Mouse (Mus musculus): ENCODE results near the gene Rfc2. TPM values are rescaled to one million over a fixed set of nuclear protein-coding genes. Genes with fewer than 3 reads are reported as not detected.
A peak's percentile ranks its signal among the peaks of the same experiment; 100 is the strongest.

Rfc2 gene
- total RNA-seq (2021) = 10 to 100 TPM; 18.3 to 19.8 TPM
- long read RNA-seq, experiment 1, full-length matches to known transcripts = 25 of 28 reads
- long read RNA-seq, experiment 1, partial matches to known transcripts = 0 of 28 reads
- long read RNA-seq, experiment 1, other reads (novel, unspliced or antisense) = 3 of 28 reads
- long read RNA-seq, experiment 2, full-length matches to known transcripts = 21 of 26 reads
- long read RNA-seq, experiment 2, partial matches to known transcripts = 3 of 26 reads
- long read RNA-seq, experiment 2, other reads (novel, unspliced or antisense) = 2 of 26 reads

DNA sequence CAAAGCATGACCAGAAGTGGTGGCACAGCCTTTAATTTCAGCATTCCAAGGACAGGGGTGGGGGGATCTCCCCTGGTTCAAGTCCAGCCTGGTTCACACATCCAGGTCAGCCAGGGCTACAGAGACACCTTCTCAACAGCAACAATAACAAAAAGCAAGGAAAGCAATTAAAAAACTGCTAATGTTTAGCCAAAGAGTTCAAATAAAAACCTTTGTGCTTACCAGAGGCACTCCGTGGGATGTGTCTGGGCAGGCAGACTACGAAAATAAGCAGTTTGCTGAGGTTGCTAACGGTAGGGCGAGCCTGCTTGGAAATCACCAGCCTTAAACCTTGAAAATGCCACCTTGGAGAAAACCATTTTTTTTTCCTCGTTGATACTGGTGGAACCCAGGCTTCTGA is at the start of gene Rfc2:
TSS of gene Rfc2 (plus strand) at position 221 of the 400 bp plus-strand sequence.
- TF ChIP-seq CTCF (IDR thresholded peaks at IDR 0.05) = no peak
- intact Hi-C loops (cut with DNase I) = loop anchor here (5.0 kb wide), 2 partner anchors 39 to 106 kb away; partner anchors contain the start of gene Limk1
- Histone ChIP-seq H3K27ac (peak within 1 kb of the TSS; percentile 67), H3K4me3 (no peak within 1 kb of the TSS)
- no peak for DNase-seq

DNA sequence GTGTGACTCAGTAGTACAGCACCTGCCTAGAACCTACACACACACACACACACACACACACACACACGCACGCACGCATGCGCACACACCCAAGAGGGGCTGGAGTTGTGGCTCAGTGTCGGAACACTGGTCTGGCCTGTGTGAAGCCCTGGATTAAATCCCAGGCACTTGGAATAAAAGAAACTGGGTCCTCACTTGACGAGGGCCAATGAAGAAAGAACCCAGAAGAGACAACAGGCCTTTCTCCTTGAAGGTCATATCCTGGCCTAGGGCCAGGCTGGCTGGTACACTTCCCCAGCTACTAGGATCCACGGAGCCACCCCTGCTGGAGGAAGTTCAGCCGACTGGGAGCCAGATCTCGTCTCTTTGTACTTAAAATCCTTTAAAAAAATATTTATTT is 49.6 kb upstream of the Rfc2 start:
- Histone ChIP-seq H3K4me3 (no peak overlapping the region), H3K27ac (no peak overlapping the region)
- no peak for DNase-seq
- no peak for TF ChIP-seq CTCF (IDR thresholded peaks at IDR 0.05)
- intact Hi-C loops (cut with DNase I) = no loop called here

DNA sequence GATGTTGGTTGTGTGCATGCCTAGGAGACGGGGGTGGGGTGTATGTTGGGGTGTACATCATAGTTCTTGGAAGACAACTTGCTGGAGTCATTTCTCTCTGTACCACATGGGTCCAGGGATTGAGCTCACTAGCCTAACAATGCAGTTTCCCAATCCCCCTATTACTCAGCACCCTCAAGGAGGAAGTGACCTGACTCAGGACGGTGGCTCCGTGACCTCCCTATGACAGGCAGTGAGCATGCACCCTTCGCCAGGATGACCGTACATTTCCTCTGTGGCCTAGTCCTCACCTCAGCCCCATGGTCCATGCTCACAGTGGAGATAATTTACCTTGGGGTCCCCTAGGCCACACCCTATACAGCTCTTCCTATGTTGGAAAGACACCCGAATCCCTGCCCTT is 48.7 kb upstream of the Rfc2 start:
- intact Hi-C loops (cut with DNase I) = no loop called here
- Histone ChIP-seq H3K4me3 (no peak overlapping the region), H3K27ac (no peak overlapping the region)
- TF ChIP-seq CTCF (IDR thresholded peaks at IDR 0.05) = no peak
- DNase-seq = no peak

DNA sequence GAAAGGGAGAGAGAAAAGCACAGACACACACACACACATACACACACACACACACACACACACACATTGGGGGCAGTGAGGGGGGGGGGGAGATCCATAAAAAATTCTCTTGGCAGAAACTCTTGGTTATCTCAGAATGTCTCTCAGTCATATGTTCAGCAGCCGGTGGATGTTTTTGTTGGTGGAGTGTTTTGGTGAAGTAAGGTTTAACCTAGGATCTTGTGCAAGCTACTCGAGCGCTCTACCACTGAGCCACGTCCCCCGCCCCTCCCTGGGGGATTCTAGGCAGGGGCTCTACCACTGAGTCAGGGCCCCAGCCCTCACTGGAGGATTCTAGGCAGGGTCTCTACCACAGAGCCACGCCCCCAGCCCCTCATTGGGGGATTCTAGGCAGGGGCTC is 45.1 kb upstream of the Rfc2 start:
- intact Hi-C loops (cut with DNase I) = no loop called here
- Histone ChIP-seq H3K4me3 (no peak overlapping the region), H3K27ac (no peak overlapping the region)
- no peak for DNase-seq
- TF ChIP-seq CTCF (IDR thresholded peaks at IDR 0.05) = no peak

DNA sequence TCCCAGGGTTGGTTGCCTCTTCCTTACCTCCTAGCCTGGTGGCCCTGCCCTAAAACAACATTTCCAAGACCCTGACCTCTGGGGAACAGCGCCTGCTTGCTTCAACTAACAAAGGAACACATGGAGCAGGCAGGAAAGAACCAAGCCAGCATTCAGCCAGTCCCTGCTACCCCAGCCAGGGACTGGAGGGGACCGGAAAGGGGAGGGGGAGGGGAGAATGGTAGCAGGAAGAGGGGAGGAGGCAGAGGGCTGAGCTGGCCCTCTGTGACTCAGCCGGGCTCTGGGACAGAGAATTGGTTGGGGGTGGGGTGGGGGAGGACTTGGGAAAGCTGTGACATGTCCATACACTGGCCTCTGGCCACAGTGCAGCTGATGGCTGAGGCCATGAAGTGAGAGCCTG is 41.3 kb upstream of the Rfc2 start:
- Histone ChIP-seq H3K4me3 (no peak overlapping the region), H3K27ac (peak overlapping the region; percentile 79)
- TF ChIP-seq CTCF (IDR thresholded peaks at IDR 0.05) = no peak
- intact Hi-C loops (cut with DNase I) = loop anchor here (5.0 kb wide), 1 partner anchor 42 kb away; the partner anchor contains the start of gene Rfc2
- peak; percentile 77 for DNase-seq

DNA sequence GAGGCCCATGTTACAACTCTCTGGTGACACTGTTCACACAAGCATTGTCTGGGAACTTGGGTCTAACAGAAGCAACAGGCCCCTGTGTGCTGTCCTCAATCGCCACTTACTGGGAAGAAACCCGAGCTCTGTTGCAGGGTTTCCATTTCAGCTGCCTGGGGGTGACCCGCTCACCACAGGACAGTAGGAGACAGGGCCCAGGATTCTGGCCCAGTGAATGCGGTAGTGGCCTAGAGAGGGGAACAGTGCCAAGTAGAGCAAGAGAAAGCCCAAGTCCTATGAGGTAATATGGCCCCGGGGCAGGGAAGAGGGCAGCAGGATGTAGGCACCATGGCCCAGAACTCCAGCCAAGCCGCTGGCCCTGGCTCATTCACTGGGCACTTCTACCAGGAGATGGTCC is 40.3 kb upstream of the Rfc2 start:
- peak; percentile 64 for DNase-seq
- intact Hi-C loops (cut with DNase I) = loop anchor here (5.0 kb wide), 1 partner anchor 41 kb away; the partner anchor contains the start of gene Rfc2
- Histone ChIP-seq H3K4me3 (no peak overlapping the region), H3K27ac (peak overlapping the region; percentile 79)
- TF ChIP-seq CTCF (IDR thresholded peaks at IDR 0.05) = no peak

DNA sequence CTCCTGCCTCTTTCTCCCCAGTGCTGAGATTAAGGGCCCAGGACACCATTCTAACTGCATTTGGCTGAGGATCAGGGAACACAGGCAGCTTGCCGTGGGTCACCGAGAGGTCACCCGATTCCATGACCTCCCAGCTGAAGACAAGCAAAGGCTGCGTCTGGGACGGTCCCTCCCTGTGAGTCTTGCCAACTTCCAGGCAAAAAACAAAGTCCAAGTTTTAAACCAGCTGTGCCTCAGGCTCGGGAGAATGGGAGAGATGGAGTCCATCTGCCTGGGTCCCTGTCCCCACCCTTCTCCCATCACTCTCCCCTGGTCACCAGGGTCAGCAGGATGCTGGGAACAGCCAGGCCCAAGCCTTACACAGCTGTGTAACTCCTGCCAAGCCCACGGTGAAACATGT is 39.5 kb upstream of the Rfc2 start:
- intact Hi-C loops (cut with DNase I) = loop anchor here (5.0 kb wide), 1 partner anchor 41 kb away; the partner anchor contains the start of gene Rfc2
- Histone ChIP-seq H3K4me3 (no peak overlapping the region; the same call in 1 of the 2 replicates), H3K27ac (peak overlapping the region; percentile 79)
- peak; percentile 84 for DNase-seq
- TF ChIP-seq CTCF (IDR thresholded peaks at IDR 0.05) = no peak

DNA sequence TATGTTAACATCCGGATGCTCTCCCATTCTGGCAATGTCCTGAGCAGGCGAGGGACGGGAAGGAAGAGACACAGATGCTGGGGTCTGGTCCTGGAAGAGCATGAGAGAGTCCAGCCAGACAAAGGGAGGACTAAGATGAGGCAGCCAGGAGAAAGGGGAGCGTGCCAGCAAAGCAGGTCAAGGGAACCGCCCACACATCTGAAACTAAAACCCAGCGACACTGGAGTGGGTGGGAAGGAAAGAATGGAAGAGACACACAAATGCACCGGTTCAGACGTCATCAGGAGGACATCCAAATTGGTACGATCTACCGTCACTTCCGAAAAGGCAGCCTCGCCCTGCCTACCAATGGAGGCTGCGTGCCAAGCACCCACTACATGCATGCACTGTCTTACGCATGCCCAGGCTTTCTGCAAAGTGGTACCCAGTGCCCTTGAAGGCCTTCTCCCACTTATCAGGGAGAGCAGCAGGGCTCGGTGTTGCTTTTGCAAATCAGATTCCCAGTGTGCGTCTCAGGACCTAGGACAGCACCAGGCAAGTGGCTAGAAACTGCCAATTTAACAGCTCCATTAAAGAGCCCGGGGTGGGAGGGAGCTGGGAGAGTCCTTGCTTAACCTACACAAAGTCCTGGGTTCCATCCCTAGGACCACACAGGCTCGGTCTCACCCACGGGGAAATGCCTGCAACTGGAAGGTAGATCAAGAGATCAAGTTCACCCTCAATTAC is 36.5 kb upstream of the Rfc2 start:
- Histone ChIP-seq H3K4me3 (peak overlapping the region; percentile 2; the same call in 1 of the 2 replicates), H3K27ac (peak overlapping the region; percentile 66)
- intact Hi-C loops (cut with DNase I) = loop anchor here (5.0 kb wide), 1 partner anchor 38 kb away; the partner anchor contains the start of gene Rfc2
- TF ChIP-seq CTCF (IDR thresholded peaks at IDR 0.05) = no peak
- peak; percentile 62 for DNase-seq

DNA sequence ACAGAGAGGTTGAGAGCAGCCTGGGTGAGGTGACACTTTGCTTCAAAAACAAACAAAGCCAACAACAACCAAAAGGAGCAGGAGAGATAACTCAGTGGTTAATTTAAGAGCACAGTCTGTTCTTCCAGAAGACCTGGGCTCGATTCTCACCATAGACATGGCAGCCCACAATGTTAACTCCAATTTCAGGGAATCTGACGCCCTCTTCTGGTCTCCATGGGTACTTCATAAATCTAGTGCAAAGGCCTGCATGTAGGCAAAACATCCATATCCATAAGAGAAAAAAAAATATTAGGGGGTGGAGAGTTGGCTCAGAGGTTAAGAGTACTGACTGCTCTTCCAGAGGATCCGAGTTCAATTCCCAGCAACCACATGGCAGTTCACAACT is 35.9 kb upstream of the Rfc2 start:
- TF ChIP-seq CTCF (IDR thresholded peaks at IDR 0.05) = peak; percentile 44
- intact Hi-C loops (cut with DNase I) = no loop called here
- Histone ChIP-seq H3K4me3 (no peak overlapping the region), H3K27ac (peak overlapping the region; percentile 66)
- DNase-seq = no peak

DNA sequence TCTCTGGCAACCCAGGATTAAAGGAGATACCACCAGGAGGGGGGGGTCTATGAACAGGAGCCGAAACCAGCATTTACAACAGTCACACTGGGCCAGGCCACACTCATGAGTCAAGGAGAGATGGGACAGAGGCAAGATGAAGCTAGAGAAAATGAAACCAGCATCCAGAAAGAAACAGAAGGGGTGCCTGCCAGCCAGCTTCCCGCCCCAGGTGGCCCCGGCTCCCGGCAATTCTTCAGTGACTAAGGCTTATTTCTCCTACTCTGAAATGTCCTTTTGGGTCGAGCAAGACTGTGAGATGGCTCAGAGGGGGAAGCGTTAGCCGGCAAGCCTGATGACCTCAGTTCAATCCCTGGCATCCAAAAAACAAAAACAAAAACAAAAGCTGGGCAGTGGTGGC is 34.4 kb upstream of the Rfc2 start:
- intact Hi-C loops (cut with DNase I) = no loop called here
- no peak overlapping the region for H3K27ac ChIP-seq
- peak; percentile 39 for DNase-seq
- H3K4me3 ChIP-seq = no peak overlapping the region
- no peak for TF ChIP-seq CTCF (IDR thresholded peaks at IDR 0.05)

DNA sequence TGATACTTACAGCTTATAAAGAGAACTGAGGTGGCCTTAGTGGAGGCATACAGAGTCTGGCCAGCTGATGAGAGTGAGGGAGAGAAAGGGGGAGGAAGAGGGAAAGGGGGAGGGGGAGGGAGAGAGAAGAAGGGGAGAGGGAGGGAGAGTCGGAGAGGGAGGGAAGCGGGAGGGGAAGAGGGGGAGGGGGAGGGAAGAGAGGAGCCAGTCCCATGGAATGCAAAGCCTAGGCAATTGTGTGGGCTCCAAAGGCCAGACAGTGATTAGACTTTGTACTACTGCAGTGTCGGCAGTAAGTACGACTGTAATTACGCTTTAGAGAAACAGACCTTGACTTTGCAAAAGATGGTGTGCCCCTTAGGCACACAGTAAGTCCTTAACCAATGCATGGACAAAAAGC is 32.9 kb upstream of the Rfc2 start:
- TF ChIP-seq CTCF (IDR thresholded peaks at IDR 0.05) = no peak
- H3K4me3 ChIP-seq = no peak overlapping the region
- no peak for DNase-seq
- intact Hi-C loops (cut with DNase I) = no loop called here
- H3K27ac ChIP-seq = no peak overlapping the region

DNA sequence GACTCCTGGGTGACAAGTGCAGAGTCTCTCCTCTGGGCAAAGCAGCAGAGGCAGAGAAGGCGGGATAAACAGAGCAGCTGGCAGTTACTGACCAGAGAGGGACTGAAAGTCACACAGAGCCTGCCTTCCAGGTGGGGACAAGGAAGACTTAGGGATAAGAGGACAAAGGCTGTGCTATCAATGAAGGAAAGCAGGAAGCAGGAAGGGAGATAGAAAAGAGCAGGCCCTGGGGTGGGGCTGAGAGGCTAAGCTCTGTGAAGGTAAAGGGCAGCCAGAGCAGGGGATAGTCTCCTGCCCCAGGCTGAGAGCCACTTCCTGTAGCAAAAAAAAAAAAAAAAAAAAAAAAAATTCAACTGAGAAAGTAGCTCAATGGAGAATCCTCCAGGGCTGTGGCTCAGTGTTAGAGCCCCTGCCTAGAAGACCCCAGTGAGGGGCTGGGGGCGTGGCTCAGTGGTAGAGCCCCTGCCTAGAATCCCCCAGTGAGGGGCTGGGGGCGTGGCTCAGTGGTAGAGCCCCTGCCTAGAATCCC is 31.5 kb upstream of the Rfc2 start:
- no peak for DNase-seq

DNA sequence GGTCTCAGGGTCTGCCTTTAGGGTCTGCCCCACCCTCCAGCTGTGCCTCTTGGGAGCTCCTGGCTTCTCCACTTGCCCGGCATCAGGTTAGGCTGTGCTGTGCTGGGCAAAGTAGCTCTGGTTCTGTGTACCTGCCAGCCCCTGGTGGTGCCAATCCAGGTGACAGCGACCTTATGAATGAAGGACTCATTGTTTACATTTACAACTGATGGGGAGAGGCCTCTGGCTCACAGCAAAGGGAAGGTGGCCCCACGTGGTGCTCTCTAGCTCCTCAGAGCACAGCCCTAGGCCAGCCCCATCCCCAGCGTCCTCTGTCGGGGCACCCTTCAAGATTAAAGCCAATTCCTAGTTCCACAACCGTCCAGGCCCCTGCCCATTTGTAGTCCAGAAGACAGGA is 30.3 kb upstream of the Rfc2 start:
- TF ChIP-seq CTCF (IDR thresholded peaks at IDR 0.05) = no peak
- intact Hi-C loops (cut with DNase I) = loop anchor here (2.0 kb wide), 1 partner anchor 44 kb away; no protein-coding TSS in a partner anchor
- no peak for DNase-seq
- H3K27ac ChIP-seq = peak overlapping the region; percentile 90
- peak overlapping the region; percentile 90 for H3K4me3 ChIP-seq

More for the DNA sequence above, 31.5 kb upstream of the Rfc2 start:
- no peak for TF ChIP-seq CTCF (IDR thresholded peaks at IDR 0.05)
- Histone ChIP-seq H3K4me3 (no peak overlapping the region), H3K27ac (peak overlapping the region; percentile 24; the same call in 1 of the 2 replicates)
- intact Hi-C loops (cut with DNase I) = loop anchor here (2.0 kb wide), 1 partner anchor 43 kb away; no protein-coding TSS in a partner anchor
